In the genomic region with DNA sequence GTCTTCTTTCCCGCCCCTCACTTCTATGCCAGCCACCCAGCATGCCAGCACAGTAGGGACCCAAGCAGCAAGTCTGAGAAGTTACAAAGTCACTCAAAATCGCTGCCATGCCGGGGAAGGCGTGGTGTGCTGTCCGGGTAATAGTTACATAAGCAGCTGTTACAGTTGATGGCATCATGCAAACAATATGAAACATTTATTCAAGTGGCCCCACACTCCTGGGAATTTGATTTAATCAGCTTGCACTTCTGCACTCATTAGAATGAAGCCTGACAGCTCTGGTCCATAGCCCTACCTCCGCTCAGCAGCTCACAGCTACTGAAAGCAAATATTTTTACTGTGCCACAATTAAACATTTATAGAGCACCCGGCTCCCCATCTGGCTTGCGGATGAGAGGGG, we compare ENCODE assay signal across 19 mouse cellular contexts. TPM values are rescaled to one million over a fixed set of nuclear protein-coding genes. Genes with fewer than 3 reads are reported as not detected.
DNase-seq lines count a peak whose midpoint lies in the region; ATAC-seq and TF ChIP-seq lines count a peak whose summit lies in the region.
"Had no signal": no experiment of that assay in that cellular context is flagged by ENCODE, and none has a peak within 500 bp of the region (broad histone marks: within the 10 kb centered on the region; RNA-seq: fewer than 3 reads in every experiment).

No protein-coding gene starts in this region.

- no peak overlapping the region for H3ac ChIP-seq in myocyte (ENCODE audit: control insufficient read depth, insufficient read length)

- H3K27me3 ChIP-seq in intestine, embryonic 16.5 days (replicated peaks; ENCODE audit: control insufficient read depth, insufficient read depth, low read length) = no peaks in the 10 kb centered on the region
- H3K27me3 ChIP-seq in intestine, embryonic 15.5 days (replicated peaks) = no peaks in the 10 kb centered on the region
- peaks cover 38% of the 10 kb centered on the region for H3K27me3 ChIP-seq in neural tube, embryonic 13.5 days
- no peaks in the 10 kb centered on the region for H3K27me3 ChIP-seq in myocyte (ENCODE audit: control insufficient read depth, insufficient read depth, insufficient read length)
- H3K27me3 ChIP-seq: hindbrain, embryonic 15.5 days had no signal

- H3K9ac ChIP-seq in intestine, embryonic 16.5 days (ENCODE audit: low read depth, low read length) = no peak overlapping the region
- no peak overlapping the region for H3K9ac ChIP-seq in intestine, embryonic 15.5 days
- H3K9ac ChIP-seq in neural tube, embryonic 13.5 days = no peak overlapping the region
- H3K9ac ChIP-seq: embryonic facial prominence, embryonic 12.5 days; forebrain, embryonic 12.5 days; heart, embryonic 13.5 days; hindbrain, embryonic 15.5 days had no signal

- no peak overlapping the region for H3K27ac ChIP-seq in intestine, embryonic 16.5 days (ENCODE audit: low read length)
- H3K27ac ChIP-seq in intestine, embryonic 15.5 days = no peak overlapping the region
- 0 out of 2 replicates have a peak overlapping the region, but pooled peaks have one; percentile 14 for H3K27ac ChIP-seq in neural tube, embryonic 13.5 days (replicated peaks)
- H3K27ac ChIP-seq: embryonic facial prominence, embryonic 12.5 days; forebrain, embryonic 12.5 days; gastrocnemius, adult 2 months; heart, embryonic 13.5 days; hindbrain, embryonic 15.5 days had no signal

- H3K36me3 ChIP-seq in intestine, embryonic 16.5 days (ENCODE audit: control insufficient read depth, insufficient read depth, low read length) = no peaks in the 10 kb centered on the region
- H3K36me3 ChIP-seq in intestine, embryonic 15.5 days = no peaks in the 10 kb centered on the region
- H3K36me3 ChIP-seq in neural tube, embryonic 13.5 days = no peaks in the 10 kb centered on the region
- no peaks in the 10 kb centered on the region for H3K36me3 ChIP-seq in myocyte (ENCODE audit: control insufficient read depth, insufficient read depth)
- H3K36me3 ChIP-seq: embryonic facial prominence, embryonic 12.5 days; forebrain, embryonic 12.5 days; heart, embryonic 13.5 days; hindbrain, embryonic 15.5 days had no signal

- 64% methylated on average over 8 of the region's 8 CpGs for WGBS in intestine, embryonic 16.5 days
- WGBS in intestine, embryonic 15.5 days = 65% methylated on average over 8 of the region's 8 CpGs
- WGBS in neural tube, embryonic 13.5 days = 56% methylated on average over 8 of the region's 8 CpGs

- no peak overlapping the region for H3K4me3 ChIP-seq in intestine, embryonic 16.5 days (ENCODE audit: low read length)
- no peak overlapping the region for H3K4me3 ChIP-seq in intestine, embryonic 15.5 days (replicated peaks)
- H3K4me3 ChIP-seq in neural tube, embryonic 13.5 days = no peak overlapping the region
- no peak overlapping the region for H3K4me3 ChIP-seq in myocyte
- H3K4me3 ChIP-seq: embryonic facial prominence, embryonic 12.5 days; forebrain, embryonic 12.5 days; gastrocnemius, adult 2 months; heart, embryonic 13.5 days; hindbrain, embryonic 15.5 days had no signal

- no peaks in the 10 kb centered on the region for H3K9me3 ChIP-seq in intestine, embryonic 16.5 days (ENCODE audit: control insufficient read depth, low read length)
- no peaks in the 10 kb centered on the region for H3K9me3 ChIP-seq in intestine, embryonic 15.5 days
- no peaks in the 10 kb centered on the region for H3K9me3 ChIP-seq in neural tube, embryonic 13.5 days
- H3K9me3 ChIP-seq: embryonic facial prominence, embryonic 12.5 days; forebrain, embryonic 12.5 days; heart, embryonic 13.5 days; hindbrain, embryonic 15.5 days had no signal

- 0 out of 2 replicates have a peak, but pooled peaks have one; percentile 3 for ATAC-seq in intestine, embryonic 16.5 days
- ATAC-seq in intestine, embryonic 15.5 days = no peak
- no peak for ATAC-seq in neural tube, embryonic 13.5 days (ENCODE audit: low read depth)

- peaks cover 8% of the 10 kb centered on the region; the same call in 1 of the 2 replicates for H3K4me1 ChIP-seq in intestine, embryonic 16.5 days (ENCODE audit: control insufficient read depth, insufficient read depth, low read length)
- H3K4me1 ChIP-seq in intestine, embryonic 15.5 days (replicated peaks) = peaks cover 11% of the 10 kb centered on the region
- peaks cover 39% of the 10 kb centered on the region for H3K4me1 ChIP-seq in neural tube, embryonic 13.5 days (replicated peaks)
- H3K4me1 ChIP-seq: forebrain, embryonic 12.5 days; heart, embryonic 13.5 days had no signal

- no peak for TF ChIP-seq POLR2A in myocyte (IDR thresholded peaks at IDR 0.05; ENCODE audit: insufficient read length, low read depth)

- H3K4me2 ChIP-seq in intestine, embryonic 16.5 days (ENCODE audit: low read depth, low read length) = no peak overlapping the region
- no peak overlapping the region for H3K4me2 ChIP-seq in intestine, embryonic 15.5 days (replicated peaks)
- H3K4me2 ChIP-seq in neural tube, embryonic 13.5 days = no peak overlapping the region
- H3K4me2 ChIP-seq in myocyte (ENCODE audit: low read depth) = no peak overlapping the region
- H3K4me2 ChIP-seq: embryonic facial prominence, embryonic 12.5 days; forebrain, embryonic 12.5 days; heart, embryonic 13.5 days; hindbrain, embryonic 15.5 days had no signal

- no peaks in the 10 kb centered on the region for H3K79me2 ChIP-seq in myocyte (ENCODE audit: control insufficient read depth, insufficient read depth)

- no peak for DNase-seq in neural tube, embryonic 10.5 days (ENCODE audit: extremely low spot score, low spot score)
- no peak for DNase-seq in right cerebral cortex, postnatal 4 days
- DNase-seq in spleen, postnatal 36 days (ENCODE audit: low spot score in 2 of 2) = no peak
- DNase-seq: adrenal gland, adult 8-10 months; adrenal gland, postnatal 36 days; cerebellum, adult 11 months; cerebellum, adult 8-10 months; cerebellum, postnatal 25 days; gastrocnemius, adult 2 months; gastrocnemius, postnatal 25 days; heart, postnatal 36 days had no signal

TF ChIP-seq in myocyte, 11 proteins besides CTCF, POLR2A, EP300 and RAD21:
- no peak for TF ChIP-seq USF1 (IDR thresholded peaks at IDR 0.05; ENCODE audit: low read depth)
- no peak for TF ChIP-seq MAX (IDR thresholded peaks at IDR 0.05; ENCODE audit: low read depth)
- TF ChIP-seq CEBPB (IDR thresholded peaks at IDR 0.05; ENCODE audit: insufficient read depth, poor library complexity, severe bottlenecking) = peak; percentile 92

RNA-seq across cellular contexts. Expression of a gene that starts 37.0 kb away (rescaled TPM):
- polyA plus RNA-seq in intestine, embryonic 16.5 days (2015; fragmentation: Nextera tagmentation; extraction: Ambion mirVana) = 1.9 and 2.1 TPM in 2 replicates
- 1.8 and 2.0 TPM in 2 replicates for polyA plus RNA-seq in intestine, embryonic 15.5 days (2015; fragmentation: Nextera tagmentation; extraction: Ambion mirVana)
- polyA plus RNA-seq in neural tube, embryonic 13.5 days (2015; fragmentation: Nextera tagmentation; extraction: Ambion mirVana) = 0.45 and 0.85 TPM in 2 replicates
- 0.07 TPM for polyA plus RNA-seq in myocyte (2012; fragmentation: generic; extraction: Trizol)
- polyA plus RNA-seq: forebrain, embryonic 12.5 days had no signal
